Mouse (Mus musculus) thymus, adult 2 months (tissue): Measurements from ENCODE around the gene Lsp1. TPM values are rescaled to one million over a fixed set of nuclear protein-coding genes. Genes with fewer than 3 reads are reported as not detected.

Experiments
- DNase-seq: peaks from one replicate; pipeline ENCODE4 v3.0.0; 2021
- H3K27ac ChIP-seq: fragments of 200-500 bp; 2 replicates; pipeline ENCODE4 v1.5.1; 2012; ENCODE audit warnings: low read length, control low read depth; ENCODE audit not compliant: control insufficient read depth, insufficient read depth
- H3K27me3 ChIP-seq: fragments of 200-500 bp; 2 replicates; pipeline ENCODE4 v1.6.1; 2012; ENCODE audit warnings: mild to moderate bottlenecking, low read length, moderate library complexity, mixed read lengths; ENCODE audit not compliant: control insufficient read depth, insufficient read depth
- H3K36me3 ChIP-seq: fragments of 200-500 bp; 2 replicates; pipeline ENCODE4 v1.6.1; 2012; ENCODE audit warnings: mild to moderate bottlenecking, low read length, moderate library complexity; ENCODE audit not compliant: control insufficient read depth, insufficient read depth
- H3K4me1 ChIP-seq: fragments of 200-500 bp; replicated peaks from 2 replicates; pipeline ENCODE4 v1.6.1; 2012; ENCODE audit warnings: low read length; ENCODE audit not compliant: control insufficient read depth, insufficient read depth
- H3K4me3 ChIP-seq: fragments of 200-500 bp; 2 replicates; pipeline ENCODE4 v1.5.1; 2012; ENCODE audit warnings: mild to moderate bottlenecking, low read length, control low read depth, moderate library complexity; ENCODE audit not compliant: control insufficient read depth, insufficient read depth
- CTCF ChIP-seq: fragments of 200-500 bp; IDR thresholded peaks from 2 replicates; pipeline ENCODE4 v1.5.1; 2012; ENCODE audit warnings: mild to moderate bottlenecking, control low read depth, low read length, moderate library complexity, borderline replicate concordance; ENCODE audit not compliant: control insufficient read depth, poor library complexity, insufficient read depth; ENCODE audit errors: extremely low read depth
- POLR2A ChIP-seq: fragments of 200-500 bp; IDR thresholded peaks from 2 replicates; pipeline ENCODE4 v1.6.1; 2012; ENCODE audit warnings: mild to moderate bottlenecking, low read length, control low read depth, moderate library complexity; ENCODE audit not compliant: control insufficient read depth, poor library complexity, insufficient read depth; ENCODE audit errors: extremely low read depth
- WGBS: fragments of 180-500 bp; shearing (Covaris S2); methylation state at CpG from one replicate; pipeline ENCODE4 v1.1.7; 2018; 5-methylcytosine and 5-hydroxymethylcytosine counted together
- polyA plus RNA-seq: library from polyadenylated mRNA; depleted of rRNA; stranded (reverse); fragments of >200 nt; gene quantifications from 2 replicates; pipeline ENCODE4 v1.2.3, GENCODE M21; 2012

Lsp1 gene
- polyA plus RNA-seq, 1 experiment: 626 TPM

- Histone ChIP-seq H3K4me3 (no peak overlapping the region), H3K36me3 (no peaks in the 10 kb centered on the region), H3K4me1 (no peaks in the 10 kb centered on the region), H3K27ac (no peak overlapping the region), H3K27me3 (no peaks in the 10 kb centered on the region)
- TF ChIP-seq POLR2A (no peak), CTCF (no peak)
- 84% methylated on average over 2 of the region's 2 CpGs for WGBS
- DNase-seq: no peak
These were observed 45.3 kb downstream of the Lsp1 start for GRCm38 (mm10) chr7:142505942-142506341.

- H3K27me3 ChIP-seq: no peaks in the 10 kb centered on the region
- no peak overlapping the region for H3K4me3 ChIP-seq
- 81% methylated on average over 4 of the region's 4 CpGs for WGBS
- no peak for DNase-seq
- H3K27ac ChIP-seq: no peak overlapping the region
- no peak for TF ChIP-seq CTCF
- TF ChIP-seq POLR2A: no peak
- no peaks in the 10 kb centered on the region for H3K36me3 ChIP-seq
- no peaks in the 10 kb centered on the region for H3K4me1 ChIP-seq
These were observed 45.9 kb downstream of the Lsp1 start for GRCm38 (mm10) chr7:142506501-142506900.

GRCm38 (mm10) chr7:142507453-142507852 lies 46.8 kb downstream of the Lsp1 start:
- DNase-seq: no peak
- H3K27ac ChIP-seq: no peak overlapping the region
- 94% methylated on average over 9 of the region's 9 CpGs for WGBS
- H3K4me1 ChIP-seq: no peaks in the 10 kb centered on the region
- H3K36me3 ChIP-seq: no peaks in the 10 kb centered on the region
- no peak overlapping the region for H3K4me3 ChIP-seq
- no peaks in the 10 kb centered on the region for H3K27me3 ChIP-seq
- no peak for TF ChIP-seq CTCF

- H3K27ac ChIP-seq: no peak overlapping the region
These were observed 48.9 kb downstream of the Lsp1 start for GRCm38 (mm10) chr7:142509518-142509917.

GRCm38 (mm10) chr7:142510021-142510777 lies 49.6 kb downstream of the Lsp1 start:
- no peak overlapping the region for H3K4me3 ChIP-seq
- no peaks in the 10 kb centered on the region for H3K4me1 ChIP-seq
- H3K27me3 ChIP-seq: no peaks in the 10 kb centered on the region
- no peak overlapping the region for H3K27ac ChIP-seq
- H3K36me3 ChIP-seq: no peaks in the 10 kb centered on the region
- DNase-seq: no peak
- 85% methylated on average over 12 of the region's 12 CpGs for WGBS
- TF ChIP-seq CTCF (no peak), POLR2A (no peak)

More at GRCm38 (mm10) chr7:142509518-142509917, 48.9 kb downstream of the Lsp1 start:
- Histone ChIP-seq H3K27me3 (no peaks in the 10 kb centered on the region), H3K4me3 (no peak overlapping the region), H3K36me3 (no peaks in the 10 kb centered on the region), H3K4me1 (no peaks in the 10 kb centered on the region)
- DNase-seq: no peak
- TF ChIP-seq POLR2A (no peak), CTCF (no peak)
- 91% methylated on average over 14 of the region's 14 CpGs for WGBS

GRCm38 (mm10) chr7:142514048-142514447 lies 53.4 kb downstream of the Lsp1 start:
- WGBS: 93% methylated on average over 4 of the region's 4 CpGs
- H3K36me3 ChIP-seq: no peaks in the 10 kb centered on the region
- no peaks in the 10 kb centered on the region for H3K4me1 ChIP-seq
- no peak overlapping the region for H3K27ac ChIP-seq
- no peak for DNase-seq
- H3K4me3 ChIP-seq: no peak overlapping the region
- no peak for TF ChIP-seq CTCF
- TF ChIP-seq POLR2A: no peak
- H3K27me3 ChIP-seq: no peaks in the 10 kb centered on the region
